Mouse (Mus musculus) embryo, embryonic 10 days (tissue): ENCODE measurements around the gene C87977.
"Not testable (repeated sequence)": the region's sequence is repeated elsewhere in the genome, so short reads cannot be mapped to it uniquely, and the experiment has no call there.

Source experiments
- DNase-seq: peaks from one replicate; pipeline ENCODE4 v3.0.0-alpha.2; 2015; ENCODE audit warnings: low spot score

The C87977 gene

GRCm38 (mm10) chr4:144213218-144213617 is at the start of gene C87977:
TSS of gene C87977 (minus strand) at chr4:144213318.
- DNase-seq, result not testable (repeated sequence)

- not testable (repeated sequence) for DNase-seq
These were observed 41.6 kb upstream of the C87977 start for GRCm38 (mm10) chr4:144254768-144255167.

DNA sequence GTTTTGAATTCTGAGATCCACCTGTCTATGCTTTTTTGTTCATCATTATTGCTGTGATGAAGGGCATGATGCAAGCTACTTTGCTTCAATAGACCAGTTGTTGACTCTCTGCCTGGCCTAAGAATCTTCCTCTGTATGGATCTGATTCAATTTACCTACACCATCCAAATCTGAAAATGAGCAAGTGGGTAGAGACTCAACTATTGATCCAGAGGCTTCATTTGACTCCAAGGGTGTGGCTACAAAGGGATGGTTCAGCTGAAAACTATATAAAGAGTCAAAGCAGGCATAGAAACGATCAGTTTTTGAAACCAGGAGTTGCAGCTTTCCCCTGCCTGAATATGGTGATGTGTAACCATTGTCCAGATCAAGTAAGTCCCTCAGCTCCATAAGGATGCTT is 22.7 kb downstream of the C87977 start, which contains the start of gene Oog2:
Gene Oog2 (plus strand): TSS at position 301 of the 400 bp plus-strand sequence.
- DNase-seq, result no peak

GRCm38 (mm10) chr4:144162563-144162962 is 50.6 kb downstream of the C87977 start, which contains the start of gene Oog3:
TSS of gene Oog3 (minus strand) at chr4:144162663.
- DNase-seq, result no peak
